Mouse (Mus musculus): ENCODE results near the gene 1110004F10Rik.

1110004F10Rik gene

DNA sequence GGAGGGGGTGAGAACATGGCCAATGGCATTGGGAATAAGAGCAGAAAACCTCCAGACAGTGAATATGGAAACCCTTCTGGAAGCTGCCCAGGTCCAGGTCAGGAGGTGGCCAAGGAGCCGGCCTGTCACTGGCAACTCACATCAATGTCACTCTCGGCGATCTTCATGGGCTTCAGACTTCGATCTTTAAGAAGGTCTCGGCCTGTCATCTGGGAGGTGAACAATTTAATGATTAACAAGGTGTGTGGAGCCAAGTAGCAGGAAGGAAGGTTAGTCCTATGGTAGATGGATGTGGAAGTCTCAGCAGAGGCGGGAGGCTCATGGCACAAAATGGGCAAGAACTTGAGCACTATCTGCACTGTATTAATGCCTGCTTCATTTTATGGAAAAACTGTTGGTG is 105.8 kb downstream of the 1110004F10Rik start:
- no peak for DNase-seq (ENCODE audit: low spot score in 2 of 2)

DNA sequence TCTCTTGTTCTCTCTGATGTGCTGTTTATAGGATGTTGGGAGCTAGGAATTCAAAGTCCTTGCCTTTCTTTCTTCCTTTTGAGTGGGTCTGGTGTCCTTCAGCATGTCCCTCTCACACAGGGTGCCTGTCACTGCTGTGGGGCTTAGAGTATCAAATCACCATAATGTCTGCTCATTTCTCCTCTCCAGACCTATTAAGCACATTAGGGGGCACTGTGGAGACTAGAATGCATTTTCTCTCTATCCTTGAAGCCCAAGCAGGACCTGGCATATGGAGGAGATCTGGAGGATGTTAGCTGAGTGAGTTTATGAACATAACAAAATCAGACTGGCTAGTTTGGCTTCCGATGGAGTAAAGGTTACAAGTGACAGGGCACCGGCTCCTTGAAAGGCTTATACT is 107.9 kb downstream of the 1110004F10Rik start:
- DNase-seq (ENCODE audit: low spot score in 2 of 2), result no peak

- DNase-seq (ENCODE audit: low spot score in 2 of 2), result no peak
These were observed 110.4 kb downstream of the 1110004F10Rik start for GRCm38 (mm10) chr7:116149568-116149967.

GRCm38 (mm10) chr7:116153781-116154368 is 114.7 kb downstream of the 1110004F10Rik start:
- DNase-seq (ENCODE audit: low spot score in 2 of 2), result no peak

Data from urinary bladder, adult 18-20 months (tissue).